Mouse (Mus musculus) gastrocnemius, postnatal 4 days (tissue): ENCODE data around the gene Lztr1. TPM values are rescaled to one million over a fixed set of nuclear protein-coding genes. Genes with fewer than 3 reads are reported as not detected.
A peak's percentile ranks its signal among the peaks of the same experiment; 100 is the strongest.
"Not testable (repeated sequence)": the region's sequence is repeated elsewhere in the genome, so short reads cannot be mapped to it uniquely, and the experiment has no call there.

Source experiments
- DNase-seq, 2 experiments: peaks; one replicate each; pipeline ENCODE4 v3.0.0; 2021 to 2022; ENCODE audit warnings: low spot score in 2 of 2, mixed read lengths in 2 of 2
- total RNA-seq, 2 experiments: library from RNA; stranded (reverse); gene quantifications; 2 replicates each; pipeline ENCODE4 v1.2.3; 2021

The Lztr1 gene
- total RNA-seq, 2 experiments from 2014 or later = 48.4 to 51.1 TPM

- DNase-seq = not testable (repeated sequence)
Measured at GRCm38 (mm10) chr16:17554702-17555101, 46.2 kb downstream of the Lztr1 start.

- DNase-seq = no peak
Measured at GRCm38 (mm10) chr16:17556180-17556579, 47.7 kb downstream of the Lztr1 start.

GRCm38 (mm10) chr16:17556907-17557306 lies 48.4 kb downstream of the Lztr1 start:
- no peak for DNase-seq

GRCm38 (mm10) chr16:17557947-17558480 lies 49.5 kb downstream of the Lztr1 start:
- peak; percentile 52 to 53 for DNase-seq

GRCm38 (mm10) chr16:17558811-17559210 lies 50.3 kb downstream of the Lztr1 start:
- DNase-seq = no peak

GRCm38 (mm10) chr16:17559396-17560027 lies 51.0 kb downstream of the Lztr1 start:
- no peak for DNase-seq

- DNase-seq = peak in 1 of 2 experiments; percentile 72
Measured at GRCm38 (mm10) chr16:17561128-17561750, 52.8 kb downstream of the Lztr1 start, which contains the start of gene Lrrc74b. TSS of gene Lrrc74b (minus strand) at chr16:17561247.

- peak; percentile 38 to 76 for DNase-seq
Measured at GRCm38 (mm10) chr16:17561751-17562208, 53.3 kb downstream of the Lztr1 start, which contains the start of gene P2rx6. TSS of gene P2rx6 (plus strand) at chr16:17561885.

GRCm38 (mm10) chr16:17563580-17563979 lies 55.1 kb downstream of the Lztr1 start:
- DNase-seq = no peak

- no peak for DNase-seq
Measured at GRCm38 (mm10) chr16:17564221-17564620, 55.7 kb downstream of the Lztr1 start.

GRCm38 (mm10) chr16:17564771-17565170 lies 56.3 kb downstream of the Lztr1 start:
- no peak for DNase-seq

GRCm38 (mm10) chr16:17566186-17566585 lies 57.7 kb downstream of the Lztr1 start:
- no peak for DNase-seq

Other genes with a start within 250 kb of the Lztr1 start
- gene Tmem191c, start 232.6 kb upstream of the Lztr1 start, total RNA-seq = 1 to 10 TPM; 4.4 to 5.8 TPM
- gene Serpind1, start 177.3 kb upstream of the Lztr1 start, total RNA-seq = 1 to 10 TPM in 1 of 2 experiments, under 1 TPM in 1; 0.78 to 1.9 TPM
- gene Snap29, start 102.7 kb upstream of the Lztr1 start, total RNA-seq = 10 to 100 TPM; 14.3 to 15.5 TPM
- gene Pi4ka, start 102.4 kb upstream of the Lztr1 start, total RNA-seq = 10 to 100 TPM; 27.9 to 31.4 TPM
- 10 to 100 TPM; 32.4 to 33.1 TPM for gene Crkl, start 56.7 kb upstream of the Lztr1 start, total RNA-seq
- gene Aifm3, start 19.1 kb upstream of the Lztr1 start, total RNA-seq = under 1 TPM; 0.54 to 0.75 TPM
- 10 to 100 TPM; 18.7 to 22.5 TPM for gene Thap7, start 22.4 kb downstream of the Lztr1 start, total RNA-seq
- 1 to 10 TPM; 2.5 to 5.0 TPM for gene Lrrc74b, start 52.6 kb downstream of the Lztr1 start, total RNA-seq
- 1 to 10 TPM; 6.3 to 7.5 TPM for gene P2rx6, start 53.2 kb downstream of the Lztr1 start, total RNA-seq
- gene Slc7a4, start 74.5 kb downstream of the Lztr1 start, total RNA-seq = 1 to 10 TPM; 2.3 to 3.5 TPM
- gene Smpd4, start 110.7 kb downstream of the Lztr1 start, total RNA-seq = 10 to 100 TPM; 23.5 to 23.9 TPM
- gene Ccdc74a, start 137.8 kb downstream of the Lztr1 start, total RNA-seq = 1 to 10 TPM; 2.7 to 2.8 TPM
- 10 to 100 TPM; 36.9 to 46.9 TPM for gene Med15, start 224.2 kb downstream of the Lztr1 start, total RNA-seq